Mouse (Mus musculus) liver, adult 10 weeks (tissue): ENCODE results near the gene Gbp3. TPM values are rescaled to one million over a fixed set of nuclear protein-coding genes. Genes with fewer than 3 reads are reported as not detected.

Experiments used
- polyA plus RNA-seq: library from polyadenylated mRNA; stranded (reverse); fragments of 350-450 nt; fragmentation: Illumina TruSeq; extraction: RNeasy Lipid Tissue Mini Kit (QIAGEN cat#74804); gene quantifications from one replicate; pipeline ENCODE4 v1.2.3, GENCODE M21; 2014; ENCODE audit warnings: low read depth, low replicate concordance

Gbp3 gene
- 14.5 TPM for polyA plus RNA-seq

DNA sequence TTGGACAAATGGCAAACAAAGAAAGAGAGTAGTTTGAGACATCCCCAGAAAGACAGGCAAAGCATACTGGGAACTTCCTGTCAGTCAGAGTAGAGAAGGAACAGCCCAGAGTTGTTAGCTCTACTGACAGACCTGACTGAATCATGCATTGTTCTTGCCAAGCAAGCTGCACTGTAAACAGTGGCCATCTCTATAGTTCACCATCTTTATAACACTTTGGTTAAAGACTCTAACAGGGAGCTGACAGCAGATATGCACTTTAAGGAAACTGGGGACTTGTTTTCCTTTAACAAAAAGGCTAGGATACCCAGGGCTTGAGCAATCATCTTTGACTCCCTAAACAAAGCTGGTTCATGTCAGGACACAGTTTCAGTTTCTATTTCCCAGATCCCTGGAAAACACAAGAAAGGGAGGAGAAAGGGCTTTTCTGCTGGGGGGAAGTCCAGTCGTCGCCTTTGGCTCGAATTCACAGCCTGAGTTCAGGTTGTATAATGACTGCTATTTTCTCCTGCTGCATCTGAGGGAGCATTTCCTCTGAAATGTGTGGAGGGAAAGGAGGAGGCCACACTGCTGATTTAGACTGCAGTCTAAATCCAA lies at the start of gene Gbp3:
Gene Gbp3 (plus strand): TSS at position 395 of the 597 bp plus-strand sequence.

GRCm38 (mm10) chr3:142530087-142530953 lies 29.5 kb upstream of the Gbp3 start, which contains the start of gene Gbp7:
TSS of gene Gbp7 (plus strand) at chr3:142530342.

GRCm38 (mm10) chr3:142594547-142594946 lies 34.7 kb downstream of the Gbp3 start, which contains the start of gene Gbp2b:
TSS of gene Gbp2b (plus strand) at chr3:142594847.

GRCm38 (mm10) chr3:142620111-142620955 lies 60.5 kb downstream of the Gbp3 start, which contains the start of gene Gbp2:
TSS of gene Gbp2 (plus strand) at chr3:142620602.

Other genes with a start within 250 kb of the Gbp3 start
- 46.0 TPM for gene Pdlim5, start 164.3 kb upstream of the Gbp3 start, polyA plus RNA-seq
- 2.3 TPM for gene Gbp5, start 66.0 kb upstream of the Gbp3 start, polyA plus RNA-seq
- 18.1 TPM for gene Gbp7, start 29.7 kb upstream of the Gbp3 start, polyA plus RNA-seq
- 3.6 TPM for gene Gbp2b, start 34.8 kb downstream of the Gbp3 start, polyA plus RNA-seq
- gene Gbp2, start 60.6 kb downstream of the Gbp3 start, polyA plus RNA-seq = 9.5 TPM
- 627 TPM for gene Kyat3, start 141.0 kb downstream of the Gbp3 start, polyA plus RNA-seq
- gene Gtf2b, start 205.0 kb downstream of the Gbp3 start, polyA plus RNA-seq = 28.3 TPM